Mouse (Mus musculus): ENCODE results near the gene Cnih2.

- TF ChIP-seq CTCF (conservative IDR thresholded peaks at IDR 0.05 in 1 of 2, IDR thresholded peaks at IDR 0.05 in 1 of 2; ENCODE audit: low read depth in 2 of 2, low read length in 2 of 2) (no peak), JUND (conservative IDR thresholded peaks at IDR 0.05; ENCODE audit: low read depth, low read length) (no peak), BHLHE40 (IDR thresholded peaks at IDR 0.05; ENCODE audit: low read depth, low read length) (no peak)
Observed at GRCm38 (mm10) chr19:5069978-5070377, 28.3 kb downstream of the Cnih2 start.
